Mouse (Mus musculus): Measurements from ENCODE around the gene Gadl1.

DNA sequence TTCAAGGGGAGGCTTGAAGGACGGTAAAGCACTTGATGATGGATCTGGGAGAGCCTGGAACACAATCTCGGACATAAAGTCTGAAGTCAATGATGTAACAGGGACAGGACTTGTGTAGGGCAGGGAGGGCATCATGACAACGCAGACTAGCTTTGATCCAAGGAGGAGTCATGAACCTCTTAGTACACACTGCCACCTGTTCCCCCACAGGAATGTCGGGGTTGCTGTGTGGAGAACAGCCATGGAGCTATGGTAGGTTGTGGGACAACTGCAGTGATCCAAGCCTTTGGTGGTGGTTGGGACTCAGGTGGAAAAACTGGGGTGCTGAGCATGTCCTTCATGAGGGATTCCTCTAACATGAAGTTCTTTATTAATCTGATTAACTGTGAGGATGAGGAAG is 23.5 kb downstream of the Gadl1 start:
- no peak for TF ChIP-seq POLR2A (IDR thresholded peaks at IDR 0.05; ENCODE audit: low read depth, low read length)
- no peak for TF ChIP-seq CTCF (IDR thresholded peaks at IDR 0.05; ENCODE audit: extremely low read depth, insufficient read length, insufficient replicate concordance, low read depth, low read length)
